Mouse (Mus musculus): ENCODE results near the gene Amn.

The Amn gene

DNA sequence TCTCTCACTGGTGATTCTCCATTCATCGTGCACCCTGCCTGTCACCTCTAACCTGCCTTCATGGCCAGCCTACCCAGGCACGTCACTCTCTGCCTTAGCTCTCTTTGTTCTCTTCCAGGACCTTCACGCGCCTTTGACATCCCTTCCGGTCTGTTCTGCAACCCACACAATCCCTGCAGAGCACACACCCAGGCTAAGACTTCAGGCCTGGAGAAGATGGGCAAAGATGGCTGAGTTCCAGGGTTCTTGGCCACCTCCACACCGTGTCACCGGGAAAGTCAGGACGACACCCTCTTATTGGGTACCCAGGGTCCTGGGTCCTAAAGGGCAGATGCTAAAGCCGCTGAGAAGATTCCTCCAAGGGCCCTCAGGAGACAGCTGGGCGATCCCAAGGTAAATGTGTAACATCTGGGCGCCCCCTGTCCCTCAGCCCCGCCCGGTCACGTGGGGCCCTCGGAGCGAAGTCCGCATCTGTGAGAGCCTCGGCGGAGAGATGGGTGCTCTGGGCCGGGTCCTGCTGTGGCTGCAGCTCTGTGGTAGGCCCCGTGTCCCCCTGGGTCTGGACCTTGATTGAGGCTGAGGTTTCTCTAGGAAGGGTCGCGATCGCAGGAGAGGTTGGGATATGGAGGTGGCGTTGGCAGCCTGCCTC is at the start of gene Amn:
TSS of gene Amn (plus strand) at position 467 of the 649 bp plus-strand sequence.
- TF ChIP-seq GATA4 (IDR thresholded peaks at IDR 0.05; ENCODE audit: insufficient replicate concordance, low read length): no peak

DNA sequence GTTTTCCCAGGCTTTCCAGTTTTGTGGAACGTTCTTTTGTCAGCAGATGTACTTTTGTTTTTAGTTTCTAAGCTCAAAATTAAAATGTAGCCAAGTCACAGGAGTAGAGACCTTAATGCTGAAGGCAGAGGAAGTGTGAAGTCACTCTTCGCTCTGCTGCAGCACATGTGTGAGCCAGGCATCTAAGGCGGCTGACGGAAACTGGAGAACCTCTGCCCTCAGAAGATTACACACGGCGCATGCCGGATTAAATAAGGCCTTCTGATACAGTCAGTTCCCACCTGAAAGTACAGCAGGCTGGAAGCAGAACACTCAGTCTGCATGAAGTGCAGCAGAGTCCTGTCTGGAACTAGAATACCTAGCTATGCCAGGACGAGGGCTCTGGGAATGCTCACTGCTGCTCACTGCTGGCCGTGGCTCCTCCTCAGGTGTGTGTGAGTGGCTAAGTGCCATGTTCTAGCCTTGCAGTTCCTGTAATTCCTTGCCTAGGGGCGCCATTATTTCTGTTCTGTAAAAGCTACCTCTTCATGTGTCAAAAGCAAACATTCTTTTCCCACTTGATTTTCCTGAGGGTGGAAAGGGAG is 45.6 kb upstream of the Amn start:
- TF ChIP-seq GATA4 (IDR thresholded peaks at IDR 0.05; ENCODE audit: insufficient replicate concordance, low read length): no peak

DNA sequence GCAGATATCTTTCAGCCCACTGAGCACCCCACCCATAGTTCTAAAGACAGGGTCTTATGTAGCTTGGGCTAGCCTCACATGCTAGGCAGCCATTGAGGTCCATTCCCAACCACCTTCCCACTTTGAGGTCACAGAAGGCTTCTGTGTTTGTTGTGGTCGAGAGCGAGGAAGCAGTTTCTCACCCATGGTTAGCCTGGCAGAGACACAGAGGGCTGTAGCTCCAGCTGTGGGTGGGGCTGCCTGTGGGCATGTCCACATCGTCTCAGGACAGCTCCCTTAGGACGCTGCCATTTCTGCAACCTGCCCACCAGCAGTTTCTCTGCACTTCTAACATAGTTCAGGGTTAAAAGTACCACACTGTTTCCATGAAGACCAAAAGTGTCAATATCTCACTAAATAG is 43.5 kb upstream of the Amn start:
- no peak for TF ChIP-seq GATA4 (IDR thresholded peaks at IDR 0.05; ENCODE audit: insufficient replicate concordance, low read length)

DNA sequence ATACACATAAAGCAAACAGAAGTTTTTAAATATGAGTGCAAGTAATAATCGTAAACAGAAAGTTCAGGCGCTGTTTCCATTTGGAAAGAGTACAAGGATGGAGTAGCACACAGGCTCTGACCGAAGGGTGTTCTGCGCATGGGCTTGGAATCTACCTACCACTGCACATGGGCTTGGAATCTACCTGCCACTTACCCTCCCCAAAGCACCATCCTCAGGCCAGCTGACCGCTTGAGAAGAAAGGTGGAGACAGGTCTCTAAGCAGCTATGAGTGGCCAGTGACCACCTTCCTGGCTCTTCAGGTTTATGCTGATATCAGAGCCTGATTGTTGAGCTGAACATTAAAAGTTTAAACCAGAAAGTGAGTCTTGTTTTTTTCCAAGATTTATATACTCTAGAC is 42.4 kb upstream of the Amn start:
- TF ChIP-seq GATA4 (IDR thresholded peaks at IDR 0.05; ENCODE audit: insufficient replicate concordance, low read length): no peak

DNA sequence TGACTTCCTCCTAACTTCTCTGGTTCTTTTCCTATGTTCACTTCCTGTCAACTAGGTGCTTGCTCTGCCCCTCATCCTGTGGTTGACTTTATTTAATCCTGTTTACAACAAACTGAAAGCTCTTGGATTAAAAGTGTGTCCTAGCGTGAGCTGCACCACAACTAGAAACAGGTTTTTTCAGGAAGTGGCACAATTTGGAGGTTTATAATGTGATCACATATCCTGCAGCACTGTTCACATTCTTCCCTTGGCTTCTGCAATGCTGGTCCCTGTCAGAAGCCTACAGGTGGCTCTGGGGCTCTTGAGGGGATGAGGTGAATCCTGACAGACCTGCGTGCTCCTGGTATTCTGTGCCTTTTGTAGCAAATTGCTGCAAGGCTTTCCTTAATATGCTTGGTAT is 40.1 kb upstream of the Amn start:
- no peak for TF ChIP-seq GATA4 (IDR thresholded peaks at IDR 0.05; ENCODE audit: insufficient replicate concordance, low read length)

GRCm38 (mm10) chr12:111233798-111234197 is 37.1 kb upstream of the Amn start:
- TF ChIP-seq GATA4 (IDR thresholded peaks at IDR 0.05; ENCODE audit: insufficient replicate concordance, low read length): no peak

GRCm38 (mm10) chr12:111234383-111234782 is 36.5 kb upstream of the Amn start:
- TF ChIP-seq GATA4 (IDR thresholded peaks at IDR 0.05; ENCODE audit: insufficient replicate concordance, low read length): no peak

DNA sequence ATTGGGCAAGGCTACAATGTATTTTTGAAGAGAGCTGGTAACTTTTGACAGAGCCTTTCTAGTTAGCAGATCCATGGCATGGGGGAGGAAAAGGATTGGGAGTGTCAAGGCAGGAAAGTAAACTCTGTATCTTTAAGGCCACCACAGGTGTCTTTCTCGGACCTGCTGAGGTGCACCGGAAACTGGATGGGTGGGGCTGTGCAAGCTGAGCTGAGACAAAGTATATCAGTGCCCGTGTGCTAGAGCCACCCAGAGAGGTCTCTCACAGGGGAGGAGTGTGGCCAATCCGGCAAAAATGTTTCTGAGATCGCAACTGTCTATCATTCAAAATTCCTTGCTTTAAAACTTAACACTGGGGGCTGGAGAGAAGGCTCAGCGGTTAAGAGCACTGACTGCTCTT is 35.3 kb upstream of the Amn start:
- TF ChIP-seq GATA4 (IDR thresholded peaks at IDR 0.05; ENCODE audit: insufficient replicate concordance, low read length): no peak

DNA sequence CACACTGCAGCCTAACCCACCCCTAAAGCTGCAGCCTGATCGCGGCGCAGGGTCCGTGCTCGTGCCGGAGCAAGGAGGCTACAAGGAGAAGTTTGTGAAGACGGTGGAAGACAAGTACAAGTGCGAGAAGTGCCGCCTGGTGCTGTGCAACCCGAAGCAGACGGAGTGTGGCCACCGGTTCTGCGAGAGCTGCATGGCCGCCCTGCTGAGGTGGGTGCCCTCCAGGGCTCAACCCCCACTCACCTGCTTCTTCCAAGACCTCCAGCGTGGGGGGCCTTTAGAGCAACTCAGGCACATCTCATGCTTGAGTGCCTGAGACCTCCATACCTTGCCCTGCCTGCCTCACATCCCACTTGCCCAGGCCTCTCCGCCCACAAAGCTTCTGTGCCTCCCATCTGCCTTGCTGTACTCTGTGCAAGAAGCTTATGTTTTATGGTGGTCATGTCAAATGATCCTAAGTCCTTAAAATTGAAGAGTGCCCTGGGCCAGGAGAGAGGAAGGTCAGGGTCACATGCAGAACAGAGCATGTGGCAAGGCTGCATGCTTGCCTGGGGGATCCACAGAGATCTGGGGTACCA is 33.2 kb upstream of the Amn start:
- no peak for TF ChIP-seq GATA4 (IDR thresholded peaks at IDR 0.05; ENCODE audit: insufficient replicate concordance, low read length)

DNA sequence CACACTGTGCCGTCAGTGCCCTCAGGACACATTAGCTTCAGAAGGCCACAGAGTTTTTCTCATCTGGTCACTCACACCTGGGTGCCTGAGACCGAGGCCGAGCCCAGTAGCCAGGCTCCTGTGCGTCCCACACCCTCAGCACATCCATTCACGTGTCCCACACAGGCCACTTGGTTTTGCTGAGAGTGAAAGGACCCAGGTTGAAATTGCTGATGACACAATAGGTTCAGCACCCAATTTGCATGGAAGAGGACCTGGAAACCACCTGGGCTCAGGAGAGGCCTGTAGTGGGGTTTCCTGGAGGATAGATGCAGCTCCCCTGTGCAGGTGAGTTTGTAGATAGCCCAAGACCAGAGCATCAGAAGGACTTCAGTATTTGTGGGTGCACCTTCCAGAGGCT is 32.5 kb upstream of the Amn start:
- TF ChIP-seq GATA4 (IDR thresholded peaks at IDR 0.05; ENCODE audit: insufficient replicate concordance, low read length): no peak

DNA sequence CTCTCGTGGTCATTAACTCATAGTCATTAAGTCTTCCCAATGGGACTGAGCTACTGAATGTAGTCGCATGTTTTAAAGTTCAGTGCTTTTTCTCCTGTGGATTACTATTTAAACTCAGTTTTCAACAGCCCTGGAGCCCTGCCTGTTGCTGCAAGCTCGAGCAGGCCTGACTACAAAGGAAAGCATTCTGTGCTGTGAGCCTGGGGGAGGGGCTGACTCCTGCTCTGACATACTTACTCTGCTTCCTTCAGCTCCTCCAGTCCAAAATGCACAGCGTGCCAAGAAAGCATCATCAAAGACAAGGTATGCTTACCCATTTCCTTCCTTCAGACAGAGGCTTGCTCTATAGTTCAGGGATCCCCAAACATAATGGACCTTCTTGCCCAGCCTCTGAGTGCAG is 32.1 kb upstream of the Amn start:
- TF ChIP-seq GATA4 (IDR thresholded peaks at IDR 0.05; ENCODE audit: insufficient replicate concordance, low read length): no peak

GRCm38 (mm10) chr12:111239930-111240329 is 31.0 kb upstream of the Amn start:
- TF ChIP-seq GATA4 (IDR thresholded peaks at IDR 0.05; ENCODE audit: insufficient replicate concordance, low read length): no peak

GRCm38 (mm10) chr12:111241916-111242315 is 29.0 kb upstream of the Amn start:
- no peak for TF ChIP-seq GATA4 (IDR thresholded peaks at IDR 0.05; ENCODE audit: insufficient replicate concordance, low read length)

DNA sequence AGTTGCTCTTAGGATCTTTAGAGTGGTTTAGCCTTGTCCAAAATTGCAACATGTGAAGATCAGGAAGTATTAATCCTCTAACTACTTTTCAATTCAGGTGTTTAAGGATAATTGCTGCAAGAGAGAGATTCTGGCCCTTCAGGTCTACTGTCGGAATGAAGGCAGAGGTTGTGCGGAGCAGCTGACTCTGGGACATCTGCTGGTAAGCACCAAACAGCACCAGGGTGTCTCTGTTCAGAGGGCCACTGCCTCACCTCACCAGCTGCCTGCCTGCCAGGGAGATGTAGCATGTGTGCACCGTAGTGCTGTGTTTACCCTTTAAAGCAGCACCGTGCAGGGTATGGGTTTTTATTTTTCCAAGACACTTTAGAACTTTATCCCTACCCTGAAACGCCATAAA is 28.5 kb upstream of the Amn start:
- TF ChIP-seq GATA4 (IDR thresholded peaks at IDR 0.05; ENCODE audit: insufficient replicate concordance, low read length): no peak

DNA sequence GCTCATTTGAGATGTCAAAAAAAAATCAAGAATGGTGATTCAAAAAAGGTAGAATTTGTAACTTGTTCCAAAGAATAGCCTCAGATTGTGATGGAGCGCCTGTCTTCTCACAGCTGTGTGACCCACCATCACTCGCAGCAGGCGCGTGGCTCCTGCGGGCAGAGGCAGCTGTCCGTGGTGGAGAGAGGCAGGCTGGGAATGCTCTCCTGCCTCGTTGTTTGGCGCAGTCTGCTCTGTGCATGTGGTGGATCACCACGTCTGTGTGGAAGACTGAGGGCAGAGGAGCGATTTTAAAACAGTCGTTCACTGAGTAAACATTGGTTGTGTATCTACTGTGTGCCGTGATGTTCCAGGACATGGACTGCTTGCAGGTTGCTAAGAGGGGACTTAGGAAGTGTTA is 27.2 kb upstream of the Amn start:
- TF ChIP-seq GATA4 (IDR thresholded peaks at IDR 0.05; ENCODE audit: insufficient replicate concordance, low read length): no peak

- TF ChIP-seq GATA4 (IDR thresholded peaks at IDR 0.05; ENCODE audit: insufficient replicate concordance, low read length): no peak
These were observed 25.8 kb upstream of the Amn start for GRCm38 (mm10) chr12:111245070-111245469.

Data from liver, adult (tissue).